Mouse (Mus musculus) splenic B cell, adult 2 months (primary cell): Measurements from ENCODE around the gene Clec1a.
"Not testable (repeated sequence)": the region's sequence is repeated elsewhere in the genome, so short reads cannot be mapped to it uniquely, and the experiment has no call there.

Experiments used
- DNase-seq: peaks from one replicate; pipeline ENCODE4 v3.0.0-alpha.2; 2011; ENCODE audit warnings: low read depth, low spot score
- H3K27me3 ChIP-seq: 2 replicates; pipeline ENCODE4 v1.6.1; 2012; ENCODE audit warnings: mild to moderate bottlenecking, low read length, moderate library complexity, mixed read lengths; ENCODE audit not compliant: control insufficient read depth, poor library complexity, insufficient read depth, severe bottlenecking
- H3K36me3 ChIP-seq: 2 replicates; pipeline ENCODE4 v1.6.1; 2012; ENCODE audit warnings: mild to moderate bottlenecking, low read length, moderate library complexity, mixed read lengths; ENCODE audit not compliant: control insufficient read depth, poor library complexity, insufficient read depth, severe bottlenecking

The Clec1a gene

GRCm38 (mm10) chr6:129451411-129452039 is at the start of gene Clec1a:
Gene Clec1a (minus strand): TSS chr6:129452000.
- Histone ChIP-seq H3K36me3 (no peaks in the 10 kb centered on the region), H3K27me3 (no peaks in the 10 kb centered on the region)
- no peak for DNase-seq

- H3K36me3 ChIP-seq, DNase-seq, H3K27me3 ChIP-seq: not testable (repeated sequence)
Observed at GRCm38 (mm10) chr6:129499516-129499915, 47.7 kb upstream of the Clec1a start.

DNA sequence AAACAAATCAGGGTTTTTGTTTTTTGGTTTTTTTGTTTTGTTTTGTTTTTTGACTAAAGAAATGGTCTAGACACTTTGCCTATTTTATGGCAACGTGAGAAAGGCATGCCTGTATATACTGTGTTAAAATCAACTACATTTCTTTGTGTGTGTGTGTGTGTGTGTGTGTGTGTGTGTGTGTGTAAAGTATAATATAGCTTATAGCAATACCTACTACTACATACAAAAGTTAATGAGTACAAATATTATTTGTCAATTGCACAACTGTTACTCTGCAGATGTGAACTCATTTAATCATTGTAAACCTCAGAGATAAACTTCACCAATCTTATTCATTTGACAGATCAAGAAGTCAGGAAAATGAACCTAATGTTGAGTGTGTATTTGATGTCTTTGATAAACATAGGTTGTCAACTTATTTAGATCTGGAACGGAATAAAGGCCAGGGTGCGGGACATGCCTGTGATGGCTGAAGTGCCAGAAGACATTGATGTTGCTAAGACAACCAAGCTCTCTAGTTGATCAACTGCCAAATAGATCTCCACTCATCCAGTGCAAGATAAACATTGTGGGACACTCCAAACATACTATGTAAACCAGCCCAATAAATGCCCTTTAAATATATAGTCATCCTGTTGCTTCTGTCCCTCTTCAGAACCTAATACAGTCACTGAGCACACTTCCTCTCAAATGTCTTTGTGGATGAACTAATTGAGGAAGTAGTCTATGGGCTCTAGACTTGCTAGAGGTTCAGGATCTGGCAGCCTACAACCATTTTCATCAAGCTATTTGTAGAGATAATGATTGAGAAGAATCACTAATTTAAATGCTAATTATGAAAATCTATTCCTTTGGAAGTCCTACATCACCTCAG is 45.8 kb upstream of the Clec1a start:
- Histone ChIP-seq H3K27me3 (no peaks in the 10 kb centered on the region), H3K36me3 (no peaks in the 10 kb centered on the region)
- peak; percentile 50 for DNase-seq

GRCm38 (mm10) chr6:129494924-129495323 is 43.1 kb upstream of the Clec1a start:
- peak; percentile 66 for DNase-seq
- Histone ChIP-seq H3K36me3 (no peaks in the 10 kb centered on the region), H3K27me3 (no peaks in the 10 kb centered on the region)

GRCm38 (mm10) chr6:129480089-129480958 is 28.5 kb upstream of the Clec1a start:
- no peaks in the 10 kb centered on the region for H3K36me3 ChIP-seq

GRCm38 (mm10) chr6:129476404-129477126 is 24.8 kb upstream of the Clec1a start:
- Histone ChIP-seq H3K27me3 (no peaks in the 10 kb centered on the region), H3K36me3 (no peaks in the 10 kb centered on the region)
- DNase-seq, result peak; percentile 53

More at GRCm38 (mm10) chr6:129480089-129480958, 28.5 kb upstream of the Clec1a start:
- DNase-seq, result no peak
- H3K27me3 ChIP-seq, result no peaks in the 10 kb centered on the region

GRCm38 (mm10) chr6:129472627-129473026 is 20.8 kb upstream of the Clec1a start:
- no peaks in the 10 kb centered on the region for H3K27me3 ChIP-seq
- H3K36me3 ChIP-seq, result no peaks in the 10 kb centered on the region
- DNase-seq, result peak; percentile 18

DNA sequence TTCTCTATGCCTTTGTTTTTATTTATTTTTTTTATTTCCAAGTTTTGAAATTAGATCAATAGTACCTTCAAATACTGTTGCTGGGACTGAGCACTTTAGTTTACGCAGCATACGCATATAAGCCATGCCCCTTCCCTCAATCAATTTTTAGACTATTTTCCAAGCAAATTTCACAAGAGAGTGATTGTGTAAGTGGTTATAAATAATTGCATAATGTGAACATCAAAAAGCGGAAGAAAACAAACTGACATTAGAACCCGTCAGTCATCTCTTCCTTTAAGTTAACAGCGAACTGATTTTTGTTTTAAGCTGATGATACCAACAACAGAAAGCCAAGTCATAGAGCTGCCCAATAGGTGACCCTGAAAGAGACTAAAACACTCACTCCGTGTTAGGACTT is 19.6 kb upstream of the Clec1a start:
- DNase-seq, result no peak
- no peaks in the 10 kb centered on the region for H3K36me3 ChIP-seq
- H3K27me3 ChIP-seq, result no peaks in the 10 kb centered on the region

DNA sequence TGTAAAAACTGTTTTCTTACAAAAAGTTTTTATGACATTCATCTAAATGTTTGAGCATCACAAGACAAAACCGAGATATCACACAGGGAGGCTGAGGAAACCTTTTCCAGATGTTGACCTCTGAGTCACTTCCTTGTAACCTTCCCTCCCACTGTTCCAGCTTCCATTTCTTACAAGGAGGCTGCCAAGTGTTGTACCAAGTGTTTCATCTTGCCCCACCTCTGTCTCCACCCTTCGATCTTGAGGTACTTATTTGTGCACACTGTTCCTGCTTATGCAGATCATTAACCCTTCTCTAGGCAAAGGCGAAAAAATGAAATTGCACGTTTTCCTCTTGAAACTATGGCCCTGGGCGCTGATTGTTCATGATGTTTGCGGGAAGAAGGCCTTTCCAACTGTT is 2.1 kb downstream of the Clec1a start:
- no peak for DNase-seq
- Histone ChIP-seq H3K36me3 (no peaks in the 10 kb centered on the region), H3K27me3 (no peaks in the 10 kb centered on the region)

- H3K27me3 ChIP-seq, result no peaks in the 10 kb centered on the region
- no peak for DNase-seq
- H3K36me3 ChIP-seq, result no peaks in the 10 kb centered on the region
Observed at GRCm38 (mm10) chr6:129438033-129438432, 13.8 kb downstream of the Clec1a start.

DNA sequence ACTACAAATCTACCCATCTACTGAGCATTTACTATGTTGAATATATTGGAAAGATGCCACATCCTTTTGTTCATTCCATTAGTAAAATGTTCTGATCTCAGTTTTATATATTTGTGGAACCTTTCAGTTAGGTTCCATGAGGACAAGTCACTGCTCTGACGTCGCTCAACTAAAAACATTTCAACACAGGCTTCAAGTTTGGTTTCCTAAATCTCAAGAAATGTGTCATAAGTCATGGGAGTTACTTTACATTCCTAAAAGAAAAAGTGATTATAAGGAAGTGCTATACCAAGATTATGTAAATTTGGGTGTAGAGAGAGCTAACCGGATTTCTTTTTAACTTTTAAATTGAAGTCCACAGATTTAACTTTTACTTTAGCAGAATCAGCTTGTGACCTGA is 15.8 kb downstream of the Clec1a start:
- Histone ChIP-seq H3K36me3 (no peaks in the 10 kb centered on the region), H3K27me3 (no peaks in the 10 kb centered on the region)
- DNase-seq, result no peak

GRCm38 (mm10) chr6:129434239-129434638 is 17.6 kb downstream of the Clec1a start:
- DNase-seq, result peak; percentile 86
- H3K27me3 ChIP-seq, result no peaks in the 10 kb centered on the region
- no peaks in the 10 kb centered on the region for H3K36me3 ChIP-seq

- H3K36me3 ChIP-seq, result no peaks in the 10 kb centered on the region
- no peaks in the 10 kb centered on the region for H3K27me3 ChIP-seq
- DNase-seq, result no peak
Observed at GRCm38 (mm10) chr6:129427281-129427680, 24.5 kb downstream of the Clec1a start.

GRCm38 (mm10) chr6:129425812-129426211 is 26.0 kb downstream of the Clec1a start:
- Histone ChIP-seq H3K27me3 (no peaks in the 10 kb centered on the region), H3K36me3 (no peaks in the 10 kb centered on the region)
- DNase-seq, result no peak
